In the genomic region with DNA sequence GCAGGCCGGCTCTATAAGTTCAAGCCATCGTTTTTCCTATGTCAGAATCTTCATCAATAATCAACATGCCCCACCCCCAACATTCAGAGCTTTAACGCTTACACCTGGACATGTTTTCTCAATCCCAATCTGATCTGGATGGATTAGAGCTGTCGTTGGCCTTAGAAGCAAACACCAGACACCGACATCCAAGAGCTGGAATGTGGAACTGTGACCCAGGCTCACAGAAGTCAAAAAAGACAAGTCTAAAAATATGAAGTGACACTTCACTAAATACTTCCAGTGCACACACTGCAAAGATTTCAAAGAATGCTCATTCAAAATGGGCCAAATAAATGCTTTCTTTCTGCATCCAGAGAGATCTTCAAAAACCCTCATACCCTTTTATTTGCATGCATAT, we compare ENCODE assay signal across 19 mouse cellular contexts.
A peak's percentile ranks its signal among the peaks of the same experiment; 100 is the strongest.
DNase-seq lines count a peak whose midpoint lies in the region; ATAC-seq and TF ChIP-seq lines count a peak whose summit lies in the region.
"Had no signal": no experiment of that assay in that cellular context is flagged by ENCODE, and none has a peak within 500 bp of the region (broad histone marks: within the 10 kb centered on the region; RNA-seq: fewer than 3 reads in every experiment).

No protein-coding gene starts in this region.

- intact Hi-C loops in heart, adult 2 months (cut with DNase I) = no loop called here

- H3K9ac ChIP-seq in heart, adult 2 months (ENCODE audit: low read depth, low read length) = no peak overlapping the region; the same call in 1 of the 2 replicates
- H3K9ac ChIP-seq in heart, postnatal 0 days (replicated peaks; ENCODE audit: low read depth, low read length) = no peak overlapping the region
- H3K9ac ChIP-seq in lung, embryonic 14.5 days = no peak overlapping the region
- H3K9ac ChIP-seq: forebrain, embryonic 13.5 days; hindbrain, embryonic 15.5 days; intestine, embryonic 15.5 days; kidney, embryonic 15.5 days; limb, embryonic 12.5 days had no signal

- H3K4me2 ChIP-seq in heart, postnatal 0 days (ENCODE audit: low read depth, low read length) = peak overlapping the region; percentile 64
- H3K4me2 ChIP-seq in lung, embryonic 14.5 days = peak overlapping the region; percentile 71
- H3K4me2 ChIP-seq: forebrain, embryonic 13.5 days; hindbrain, embryonic 15.5 days; intestine, embryonic 15.5 days; limb, embryonic 12.5 days had no signal

- no peaks in the 10 kb centered on the region for H3K27me3 ChIP-seq in heart, adult 2 months (ENCODE audit: control insufficient read depth, insufficient read depth, low read length)
- no peaks in the 10 kb centered on the region for H3K27me3 ChIP-seq in heart, postnatal 0 days (ENCODE audit: control insufficient read depth, insufficient read depth, low read length)
- no peaks in the 10 kb centered on the region for H3K27me3 ChIP-seq in lung, embryonic 14.5 days (ENCODE audit: insufficient read depth, low read length)
- H3K27me3 ChIP-seq: forebrain, embryonic 13.5 days; hindbrain, embryonic 15.5 days; intestine, embryonic 15.5 days; kidney, embryonic 15.5 days; limb, embryonic 12.5 days had no signal

- WGBS in heart, adult 2 months = 28% methylated on average over 5 of the region's 5 CpGs
- WGBS in heart, postnatal 0 days = 35% methylated on average over 5 of the region's 5 CpGs
- 19% methylated on average over 5 of the region's 5 CpGs for WGBS in lung, embryonic 14.5 days

- H3K36me3 ChIP-seq in heart, adult 2 months (ENCODE audit: control insufficient read depth, insufficient read depth, low read length) = peaks cover 54% of the 10 kb centered on the region
- peaks cover 31% of the 10 kb centered on the region for H3K36me3 ChIP-seq in heart, postnatal 0 days (replicated peaks; ENCODE audit: control insufficient read depth, insufficient read depth, low read length)
- H3K36me3 ChIP-seq in lung, embryonic 14.5 days (ENCODE audit: insufficient read depth) = peaks cover 40% of the 10 kb centered on the region
- H3K36me3 ChIP-seq: hindbrain, embryonic 15.5 days; intestine, embryonic 15.5 days had no signal

- H3K9me3 ChIP-seq in heart, postnatal 0 days (replicated peaks; ENCODE audit: control insufficient read depth, low read length) = no peaks in the 10 kb centered on the region
- no peaks in the 10 kb centered on the region for H3K9me3 ChIP-seq in lung, embryonic 14.5 days (ENCODE audit: low read depth, low read length)
- H3K9me3 ChIP-seq: hindbrain, embryonic 15.5 days; intestine, embryonic 15.5 days; kidney, embryonic 15.5 days; limb, embryonic 12.5 days; midbrain, embryonic 10.5 days had no signal

- TF ChIP-seq POLR2A in heart, adult 2 months (IDR thresholded peaks at IDR 0.05; ENCODE audit: insufficient read depth, low read depth, low read length) = no peak
- no peak for TF ChIP-seq POLR2A in embryonic fibroblast, embryonic 13.5 days (IDR thresholded peaks at IDR 0.05; ENCODE audit: low read depth, low read length)

- no peak for DNase-seq in heart, adult 2 months
- no peak for DNase-seq in heart, adult 8-10 months (ENCODE audit: low spot score)
- DNase-seq in heart, postnatal 0 days (ENCODE audit: low spot score) = no peak
- no peak for DNase-seq in heart, postnatal 4 days
- DNase-seq in lung, embryonic 14.5 days = peak; percentile 56
- DNase-seq in lung, adult 18-20 months = no peak
- no peak for DNase-seq in cerebellum, postnatal 25 days
- DNase-seq: adrenal gland, postnatal 36 days; cerebellum, adult 18-20 months; gastrocnemius, postnatal 14 days; lung, postnatal 14 days; right cerebral cortex, postnatal 25 days had no signal

- H3K4me3 ChIP-seq in heart, adult 2 months = peak overlapping the region; percentile 62
- H3K4me3 ChIP-seq in heart, postnatal 0 days (ENCODE audit: low read depth, low read length) = peak overlapping the region; percentile 71
- peak overlapping the region; percentile 52 for H3K4me3 ChIP-seq in lung, embryonic 14.5 days (ENCODE audit: low read depth, low read length)
- peak overlapping the region; percentile 23 for H3K4me3 ChIP-seq in embryonic fibroblast, embryonic 13.5 days (ENCODE audit: insufficient read depth, low read length)
- H3K4me3 ChIP-seq: forebrain, embryonic 13.5 days; hindbrain, embryonic 15.5 days; intestine, embryonic 15.5 days; kidney, embryonic 15.5 days; limb, embryonic 12.5 days; midbrain, embryonic 10.5 days had no signal

- TF ChIP-seq EP300 in heart, adult 2 months (IDR thresholded peaks at IDR 0.05; ENCODE audit: insufficient read depth, low read depth, low read length) = no peak
- no peak for TF ChIP-seq EP300 in heart, postnatal 0 days (IDR thresholded peaks at IDR 0.05; ENCODE audit: low read depth)

- H3K4me1 ChIP-seq in heart, adult 2 months (ENCODE audit: control insufficient read depth, insufficient read depth, low read length) = peaks cover 27% of the 10 kb centered on the region
- H3K4me1 ChIP-seq in heart, postnatal 0 days (ENCODE audit: control insufficient read depth, insufficient read depth) = peaks cover 61% of the 10 kb centered on the region
- peaks cover 33% of the 10 kb centered on the region for H3K4me1 ChIP-seq in lung, embryonic 14.5 days (ENCODE audit: insufficient read depth)
- H3K4me1 ChIP-seq in embryonic fibroblast, embryonic 13.5 days (ENCODE audit: control insufficient read depth, insufficient read depth, low read length) = peaks cover 30% of the 10 kb centered on the region

- ATAC-seq in heart, postnatal 0 days (ENCODE audit: insufficient read depth, low read depth) = no peak
- ATAC-seq in lung, embryonic 14.5 days (ENCODE audit: insufficient read depth) = no peak
- ATAC-seq: forebrain, embryonic 13.5 days; intestine, embryonic 15.5 days had no signal

- no peak for TF ChIP-seq CTCF in heart, adult 2 months (IDR thresholded peaks at IDR 0.05)
- no peak for TF ChIP-seq CTCF in heart, postnatal 0 days (IDR thresholded peaks at IDR 0.05; ENCODE audit: low read depth)
- no peak for TF ChIP-seq CTCF in lung, embryonic 14.5 days (IDR thresholded peaks at IDR 0.05; ENCODE audit: low read depth)
- no peak for TF ChIP-seq CTCF in embryonic fibroblast, embryonic 13.5 days (IDR thresholded peaks at IDR 0.05; ENCODE audit: borderline replicate concordance, insufficient read depth, low read length)

- peak overlapping the region; percentile 100 for H3K27ac ChIP-seq in heart, adult 2 months
- peak overlapping the region; percentile 97; the same call in 1 of the 2 replicates for H3K27ac ChIP-seq in heart, postnatal 0 days (ENCODE audit: low read depth)
- H3K27ac ChIP-seq in lung, embryonic 14.5 days (ENCODE audit: low read depth) = no peak overlapping the region
- H3K27ac ChIP-seq in embryonic fibroblast, embryonic 13.5 days (ENCODE audit: insufficient read depth, low read length) = peak overlapping the region; percentile 7
- H3K27ac ChIP-seq: forebrain, embryonic 13.5 days; hindbrain, embryonic 15.5 days; intestine, embryonic 15.5 days; kidney, embryonic 15.5 days; limb, embryonic 12.5 days; midbrain, embryonic 10.5 days had no signal

- peaks cover 5% of the 10 kb centered on the region for H3K79me2 ChIP-seq in heart, adult 2 months (replicated peaks; ENCODE audit: control insufficient read depth, insufficient read depth, low read length)
